Mouse (Mus musculus) 3134 (cell line): Measurements from ENCODE around the gene E130218I03Rik.
"Not testable (repeated sequence)": the region's sequence is repeated elsewhere in the genome, so short reads cannot be mapped to it uniquely, and the experiment has no call there.

Source experiments
- DNase-seq: peaks from one replicate; pipeline ENCODE4 v3.0.0-alpha.2; 2011; ENCODE audit warnings: low spot score; ENCODE audit not compliant: insufficient read length; ENCODE audit errors: extremely low read depth

The E130218I03Rik gene

GRCm38 (mm10) chr4:134251241-134252130 lies 8.0 kb downstream of the E130218I03Rik start:
- DNase-seq = no peak

GRCm38 (mm10) chr4:134252131-134252910 lies 8.9 kb downstream of the E130218I03Rik start:
- no peak for DNase-seq

- no peak for DNase-seq
Measured at GRCm38 (mm10) chr4:134252911-134253721, 9.7 kb downstream of the E130218I03Rik start.

- no peak for DNase-seq
Measured at GRCm38 (mm10) chr4:134253722-134254324, 10.4 kb downstream of the E130218I03Rik start, which contains the start of gene Grrp1. Gene Grrp1 (minus strand): TSS chr4:134254106.

- no peak for DNase-seq
Measured at GRCm38 (mm10) chr4:134254835-134255234, 11.4 kb downstream of the E130218I03Rik start.

GRCm38 (mm10) chr4:134255854-134256253 lies 12.4 kb downstream of the E130218I03Rik start:
- DNase-seq = no peak

- DNase-seq = no peak
Measured at GRCm38 (mm10) chr4:134256407-134257197, 13.1 kb downstream of the E130218I03Rik start.

- DNase-seq = no peak
Measured at GRCm38 (mm10) chr4:134257198-134258009, 13.9 kb downstream of the E130218I03Rik start.

GRCm38 (mm10) chr4:134258354-134258753 lies 14.9 kb downstream of the E130218I03Rik start:
- no peak for DNase-seq

- no peak for DNase-seq
Measured at GRCm38 (mm10) chr4:134263191-134263590, 19.7 kb downstream of the E130218I03Rik start.

GRCm38 (mm10) chr4:134265860-134266585 lies 22.6 kb downstream of the E130218I03Rik start:
- no peak for DNase-seq

GRCm38 (mm10) chr4:134268102-134268655 lies 24.7 kb downstream of the E130218I03Rik start:
- no peak for DNase-seq

- not testable (repeated sequence) for DNase-seq
Measured at GRCm38 (mm10) chr4:134269622-134270021, 26.2 kb downstream of the E130218I03Rik start.

GRCm38 (mm10) chr4:134271979-134272378 lies 28.5 kb downstream of the E130218I03Rik start:
- no peak for DNase-seq

GRCm38 (mm10) chr4:134272731-134273416 lies 29.4 kb downstream of the E130218I03Rik start:
- no peak for DNase-seq

- no peak for DNase-seq
Measured at GRCm38 (mm10) chr4:134273417-134274345, 30.2 kb downstream of the E130218I03Rik start.
